ENCODE assay signal across 13 mouse cellular contexts in the genomic region with DNA sequence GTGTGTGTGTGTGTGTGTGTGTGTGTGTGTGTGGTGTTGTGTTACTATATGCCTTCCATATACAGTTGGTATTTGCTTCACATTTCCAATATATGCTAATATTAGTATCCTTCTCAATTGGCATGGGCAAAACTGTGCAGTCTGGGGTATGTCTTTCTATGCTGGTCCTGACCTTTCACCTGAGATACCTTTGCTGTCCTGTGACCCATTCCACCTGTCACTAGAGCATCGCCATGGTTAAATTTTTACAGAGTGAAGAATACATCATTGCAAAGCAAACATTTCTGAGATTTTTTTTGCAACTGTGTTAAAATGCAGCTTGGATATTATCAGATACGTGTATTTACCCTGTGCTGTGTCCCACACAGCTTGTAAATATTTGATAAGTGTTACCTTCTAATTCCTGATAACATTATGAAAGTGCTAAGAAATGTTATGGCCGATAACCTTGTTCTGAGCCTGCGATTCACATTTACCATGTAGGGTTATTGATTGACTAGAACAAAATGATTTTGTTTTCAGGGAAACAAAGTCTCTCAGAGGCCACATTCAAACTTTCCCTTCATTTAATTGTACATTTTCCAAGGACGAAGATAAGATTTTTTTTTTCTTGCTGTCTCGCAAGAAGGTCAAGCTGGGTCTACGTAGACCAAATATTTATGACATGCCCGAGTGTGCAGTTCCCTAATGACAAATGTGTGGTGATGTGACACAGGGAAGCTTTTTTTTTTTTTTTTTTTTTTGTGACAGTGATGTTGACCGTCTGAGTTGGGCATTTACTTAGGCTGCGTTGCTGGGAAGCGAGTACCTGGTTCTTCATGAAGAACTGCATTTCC.
"Had no signal": no experiment of that assay in that cellular context is flagged by ENCODE, and none has a peak within 500 bp of the region (broad histone marks: within the 10 kb centered on the region; RNA-seq: fewer than 3 reads in every experiment).

No protein-coding gene starts in this region.

- H3K9me3 ChIP-seq: limb, embryonic 10.5 days; midbrain, embryonic 15.5 days; neural tube, embryonic 13.5 days had no signal

- DNase-seq: kidney, adult 18-20 months; kidney, postnatal 10 days; kidney, postnatal 4 days; lung, postnatal 10 days; lung, postnatal 4 days; right cerebral cortex, postnatal 14 days; thymus, postnatal 36 days had no signal

- ATAC-seq: midbrain, embryonic 15.5 days had no signal

- H3K27ac ChIP-seq: left cerebral cortex, adult 2 months; limb, embryonic 10.5 days; midbrain, embryonic 15.5 days; neural tube, embryonic 13.5 days had no signal

- H3K4me2 ChIP-seq: lung, embryonic 14.5 days; midbrain, embryonic 11.5 days; midbrain, embryonic 15.5 days; neural tube, embryonic 13.5 days had no signal

- H3K36me3 ChIP-seq: limb, embryonic 10.5 days; midbrain, embryonic 15.5 days; neural tube, embryonic 13.5 days had no signal

- H3K27me3 ChIP-seq: midbrain, embryonic 15.5 days; neural tube, embryonic 13.5 days had no signal

- H3K9ac ChIP-seq: lung, embryonic 14.5 days; midbrain, embryonic 15.5 days; neural tube, embryonic 13.5 days had no signal

- H3K4me1 ChIP-seq: limb, embryonic 10.5 days; midbrain, embryonic 15.5 days; neural tube, embryonic 13.5 days had no signal

- H3K4me3 ChIP-seq: left cerebral cortex, adult 2 months; limb, embryonic 10.5 days; midbrain, embryonic 15.5 days; neural tube, embryonic 13.5 days had no signal
